Mouse (Mus musculus): ENCODE measurements around the gene Ccdc183.

DNA sequence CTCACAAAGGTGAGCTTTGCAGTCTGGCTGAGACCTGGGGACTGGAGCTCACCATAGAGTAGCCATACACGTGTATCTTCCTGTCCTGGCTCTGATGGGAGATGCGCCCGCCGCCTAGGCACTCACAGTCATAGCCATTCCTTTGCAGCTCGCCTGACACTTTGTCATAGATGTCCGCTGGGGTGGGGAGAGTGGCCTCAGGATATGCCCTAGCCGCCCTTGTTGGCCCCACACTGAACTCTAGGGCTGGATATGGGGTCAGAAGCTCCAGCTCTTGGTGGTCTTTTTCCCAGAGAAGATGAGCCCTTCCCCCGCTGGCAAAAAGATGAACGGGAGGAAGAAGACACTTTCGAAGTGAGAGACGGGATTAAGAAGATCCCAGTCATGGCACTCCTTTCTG lies 43.3 kb downstream of the Ccdc183 start:
- no peak for TF ChIP-seq CTCF (IDR thresholded peaks at IDR 0.05)
- no peak for TF ChIP-seq POLR2A (IDR thresholded peaks at IDR 0.05; ENCODE audit: insufficient read depth, low read depth, low read length)

Measured in heart, adult 2 months (tissue).